Mouse (Mus musculus) left cerebral cortex, postnatal 14 days (tissue): ENCODE data around the gene Serpini1. TPM values are rescaled to one million over a fixed set of nuclear protein-coding genes. Genes with fewer than 3 reads are reported as not detected.

ENCODE experiments used
- total RNA-seq, 2 experiments: library from RNA; stranded (reverse); gene quantifications; 2 replicates each; pipeline ENCODE4 v1.2.3; 2021

The Serpini1 gene
- total RNA-seq, 2 experiments from 2014 or later = 181 TPM

Other genes with a start within 250 kb of the Serpini1 start
- gene Wdr49, start 75.4 kb upstream of the Serpini1 start, total RNA-seq = under 1 TPM in 1 of 2 experiments, not detected in 1; 0.26 TPM
- 10 to 100 TPM; 66.2 to 69.8 TPM for gene Pdcd10, start 691 bp upstream of the Serpini1 start, total RNA-seq
- gene Gm29133, start 190.7 kb downstream of the Serpini1 start, total RNA-seq = not detected